Comparison of ENCODE assay signal across 8 mouse cellular contexts in genomic region chr15:3581861-3582806, GRCm38 (mm10). TPM values are rescaled to one million over a fixed set of nuclear protein-coding genes. Genes with fewer than 3 reads are reported as not detected.
A peak's percentile ranks its signal among the peaks of the same experiment; 100 is the strongest.
DNase-seq lines count a peak whose midpoint lies in the region; ATAC-seq and TF ChIP-seq lines count a peak whose summit lies in the region.

No protein-coding gene starts in this region.

- peak overlapping the region; percentile 61 for H3K4me2 ChIP-seq in heart, embryonic 11.5 days
- peak overlapping the region; percentile 65 for H3K4me2 ChIP-seq in kidney, embryonic 14.5 days (replicated peaks; ENCODE audit: low read depth, low read length)
- peak overlapping the region; percentile 72 for H3K4me2 ChIP-seq in limb, embryonic 14.5 days (replicated peaks; ENCODE audit: low read depth, low read length, severe bottlenecking)
- H3K4me2 ChIP-seq in midbrain, embryonic 15.5 days = peak overlapping the region; percentile 68
- peak overlapping the region; percentile 69 for H3K4me2 ChIP-seq in stomach, postnatal 0 days (replicated peaks; ENCODE audit: low read depth)

- peak overlapping the region; percentile 42 for H3K4me3 ChIP-seq in spleen, adult 2 months (ENCODE audit: extremely low read depth, insufficient read depth, insufficient read length)
- peak overlapping the region; percentile 80 for H3K4me3 ChIP-seq in embryonic fibroblast, embryonic 13.5 days (ENCODE audit: insufficient read depth, low read length)
- H3K4me3 ChIP-seq in heart, embryonic 11.5 days (ENCODE audit: low read depth, low read length) = peak overlapping the region; percentile 78
- peak overlapping the region; percentile 56 for H3K4me3 ChIP-seq in kidney, embryonic 14.5 days (ENCODE audit: low read length)
- peak overlapping the region; percentile 72 for H3K4me3 ChIP-seq in limb, embryonic 14.5 days (replicated peaks; ENCODE audit: low read length)
- peak overlapping the region; percentile 65 for H3K4me3 ChIP-seq in midbrain, embryonic 15.5 days
- H3K4me3 ChIP-seq in stomach, postnatal 0 days (ENCODE audit: low read depth, low read length) = peak overlapping the region; percentile 86

- TF ChIP-seq POLR2A in spleen, adult 2 months (IDR thresholded peaks at IDR 0.05; ENCODE audit: low read depth, low read length) = no peak
- peak; percentile 23; the same call in 1 of the 2 replicates for TF ChIP-seq POLR2A in embryonic fibroblast, embryonic 13.5 days (IDR thresholded peaks at IDR 0.05; ENCODE audit: low read depth, low read length)
- no peak for TF ChIP-seq POLR2A in limb, embryonic 14.5 days (IDR thresholded peaks at IDR 0.05; ENCODE audit: borderline replicate concordance, extremely low read depth, insufficient read depth, insufficient read length)

- no peaks in the 10 kb centered on the region for H3K9me3 ChIP-seq in heart, embryonic 11.5 days (replicated peaks; ENCODE audit: control insufficient read depth, low read length)
- no peaks in the 10 kb centered on the region for H3K9me3 ChIP-seq in kidney, embryonic 14.5 days (ENCODE audit: control insufficient read depth, low read length)
- H3K9me3 ChIP-seq in limb, embryonic 14.5 days (ENCODE audit: control insufficient read depth, low read length) = no peaks in the 10 kb centered on the region
- H3K9me3 ChIP-seq in midbrain, embryonic 15.5 days = no peaks in the 10 kb centered on the region
- no peaks in the 10 kb centered on the region for H3K9me3 ChIP-seq in stomach, postnatal 0 days (ENCODE audit: control insufficient read depth, low read length)

- DNase-seq in spleen, adult 2 months (ENCODE audit: low read depth in 1 of 2, low spot score in 2 of 2) = no peak
- no peak for DNase-seq in spleen, postnatal 4 days (ENCODE audit: low spot score in 2 of 2)
- DNase-seq in limb, embryonic 14.5 days (ENCODE audit: low spot score) = peak; percentile 31
- peak; percentile 65 for DNase-seq in stomach, postnatal 0 days (ENCODE audit: low spot score)

- no peak for TF ChIP-seq EP300 in stomach, postnatal 0 days (optimal IDR thresholded peaks at IDR 0.05)

- no peaks in the 10 kb centered on the region for H3K36me3 ChIP-seq in spleen, adult 2 months (ENCODE audit: control insufficient read depth, insufficient read depth, low read length)
- no peaks in the 10 kb centered on the region for H3K36me3 ChIP-seq in heart, embryonic 11.5 days (ENCODE audit: control insufficient read depth, insufficient read depth, low read length)
- no peaks in the 10 kb centered on the region for H3K36me3 ChIP-seq in kidney, embryonic 14.5 days (ENCODE audit: control insufficient read depth, insufficient read depth, low read length)
- no peaks in the 10 kb centered on the region for H3K36me3 ChIP-seq in limb, embryonic 14.5 days (ENCODE audit: control insufficient read depth, insufficient read depth, low read length)
- no peaks in the 10 kb centered on the region for H3K36me3 ChIP-seq in midbrain, embryonic 15.5 days (replicated peaks)
- H3K36me3 ChIP-seq in stomach, postnatal 0 days (ENCODE audit: control insufficient read depth, insufficient read depth, low read length) = no peaks in the 10 kb centered on the region

- WGBS in spleen, adult 2 months = 6% methylated on average over 34 of the region's 34 CpGs
- 3% methylated on average over 34 of the region's 34 CpGs for WGBS in heart, embryonic 11.5 days (ENCODE audit: insufficient replicate concordance)
- WGBS in kidney, embryonic 14.5 days = 3% methylated on average over 34 of the region's 34 CpGs
- 4% methylated on average over 34 of the region's 34 CpGs for WGBS in limb, embryonic 14.5 days
- 9% methylated on average over 34 of the region's 34 CpGs for WGBS in midbrain, embryonic 15.5 days
- WGBS in stomach, postnatal 0 days = under 1% methylated on average over 34 of the region's 34 CpGs

- peak; percentile 65 for ATAC-seq in heart, embryonic 11.5 days (replicated peaks; ENCODE audit: insufficient number of reproducible peaks, low FRiP score, low TSS enrichment)
- peak; percentile 77 for ATAC-seq in kidney, embryonic 14.5 days (ENCODE audit: low FRiP score, low TSS enrichment)
- peak; percentile 57 for ATAC-seq in limb, embryonic 14.5 days (ENCODE audit: low FRiP score, low read depth)
- peak; percentile 61 for ATAC-seq in midbrain, embryonic 15.5 days (replicated peaks)
- ATAC-seq in stomach, postnatal 0 days (ENCODE audit: low FRiP score, low TSS enrichment) = peak; percentile 55

- TF ChIP-seq CTCF in spleen, adult 2 months (IDR thresholded peaks at IDR 0.05; ENCODE audit: extremely low read depth, insufficient read depth, insufficient read length, insufficient replicate concordance) = no peak
- TF ChIP-seq CTCF in embryonic fibroblast, embryonic 13.5 days (IDR thresholded peaks at IDR 0.05; ENCODE audit: borderline replicate concordance, insufficient read depth, low read length) = no peak
- TF ChIP-seq CTCF in stomach, postnatal 0 days (IDR thresholded peaks at IDR 0.05; ENCODE audit: low read depth) = no peak

- H3K9ac ChIP-seq in heart, embryonic 11.5 days (ENCODE audit: low read depth, low read length) = peak overlapping the region; percentile 85
- peak overlapping the region; percentile 57 for H3K9ac ChIP-seq in kidney, embryonic 14.5 days (ENCODE audit: low read depth, low read length)
- H3K9ac ChIP-seq in limb, embryonic 14.5 days (ENCODE audit: low read depth, low read length, severe bottlenecking) = peak overlapping the region; percentile 76
- H3K9ac ChIP-seq in midbrain, embryonic 15.5 days = peak overlapping the region; percentile 0
- H3K9ac ChIP-seq in stomach, postnatal 0 days (ENCODE audit: low read length) = peak overlapping the region; percentile 70

- peaks cover 4% of the 10 kb centered on the region; the same call in 1 of the 2 replicates for H3K4me1 ChIP-seq in spleen, adult 2 months (ENCODE audit: control insufficient read depth, insufficient read depth, insufficient read length)
- H3K4me1 ChIP-seq in embryonic fibroblast, embryonic 13.5 days (ENCODE audit: control insufficient read depth, insufficient read depth, low read length) = peaks cover 7% of the 10 kb centered on the region
- H3K4me1 ChIP-seq in heart, embryonic 11.5 days (ENCODE audit: control insufficient read depth, insufficient read depth, low read length) = peaks cover 19% of the 10 kb centered on the region; the same call in 1 of the 2 replicates
- peaks cover 10% of the 10 kb centered on the region; the same call in 1 of the 2 replicates for H3K4me1 ChIP-seq in kidney, embryonic 14.5 days (ENCODE audit: control insufficient read depth, insufficient read depth, low read length)
- H3K4me1 ChIP-seq in limb, embryonic 14.5 days (ENCODE audit: control insufficient read depth, insufficient read depth, low read length) = peaks cover 16% of the 10 kb centered on the region
- 0 out of 2 replicates have a peak, but pooled peaks cover 6% of the 10 kb centered on the region for H3K4me1 ChIP-seq in midbrain, embryonic 15.5 days
- H3K4me1 ChIP-seq in stomach, postnatal 0 days (replicated peaks; ENCODE audit: control insufficient read depth, insufficient read depth) = peaks cover 3% of the 10 kb centered on the region; the same call in 1 of the 2 replicates

- no peak overlapping the region for H3K27ac ChIP-seq in spleen, adult 2 months (ENCODE audit: insufficient read depth, low read length)
- peak overlapping the region; percentile 55 for H3K27ac ChIP-seq in embryonic fibroblast, embryonic 13.5 days (ENCODE audit: insufficient read depth, low read length)
- H3K27ac ChIP-seq in heart, embryonic 11.5 days (ENCODE audit: low read depth, low read length) = peak overlapping the region; percentile 82
- H3K27ac ChIP-seq in kidney, embryonic 14.5 days (ENCODE audit: low read depth, low read length) = peak overlapping the region; percentile 84
- peak overlapping the region; percentile 71 for H3K27ac ChIP-seq in limb, embryonic 14.5 days (replicated peaks; ENCODE audit: low read depth, low read length)
- H3K27ac ChIP-seq in midbrain, embryonic 15.5 days = no peak overlapping the region
- peak overlapping the region; percentile 90 for H3K27ac ChIP-seq in stomach, postnatal 0 days (replicated peaks)

- peaks cover 6% of the 10 kb centered on the region for H3K27me3 ChIP-seq in spleen, adult 2 months (ENCODE audit: control insufficient read depth, insufficient read depth, low read length)
- H3K27me3 ChIP-seq in heart, embryonic 11.5 days (ENCODE audit: control insufficient read depth, insufficient read depth, low read length) = no peaks in the 10 kb centered on the region
- no peaks in the 10 kb centered on the region for H3K27me3 ChIP-seq in kidney, embryonic 14.5 days (ENCODE audit: control insufficient read depth, insufficient read depth, low read length)
- H3K27me3 ChIP-seq in limb, embryonic 14.5 days (ENCODE audit: control insufficient read depth, insufficient read depth, low read length) = no peaks in the 10 kb centered on the region
- no peaks in the 10 kb centered on the region for H3K27me3 ChIP-seq in midbrain, embryonic 15.5 days (replicated peaks)
- no peaks in the 10 kb centered on the region for H3K27me3 ChIP-seq in stomach, postnatal 0 days (ENCODE audit: control insufficient read depth, insufficient read depth, low read length)

RNA-seq across cellular contexts. Expression of gene Ghr, which starts 1.2 kb away (rescaled TPM):
- polyA plus RNA-seq in spleen, adult 2 months (2012; rRNA removed) = 1.6 and 2.0 TPM in 2 replicates
- polyA plus RNA-seq in embryonic fibroblast, embryonic 13.5 days (2011; ENCODE audit: insufficient read length, low read depth, missing spikeins) = 116 and 118 TPM in 2 replicates
- 53.8 and 56.5 TPM in 2 replicates for polyA plus RNA-seq in heart, embryonic 11.5 days (2014; fragmentation: Nextera tagmentation; extraction: Ambion mirVana)
- polyA plus RNA-seq in kidney, embryonic 14.5 days (2014; fragmentation: Nextera tagmentation; extraction: Ambion mirVana) = 49.0 and 81.9 TPM in 2 replicates
- polyA plus RNA-seq in limb, embryonic 14.5 days (2012; rRNA removed) = 46.5 and 49.7 TPM in 2 replicates
- 92.9 and 97.6 TPM in 2 replicates for polyA plus RNA-seq in limb, embryonic 14.5 days (2014; fragmentation: Nextera tagmentation; extraction: Ambion mirVana)
- 7.2 and 7.9 TPM in 2 replicates for polyA plus RNA-seq in midbrain, embryonic 15.5 days (2015; fragmentation: Nextera tagmentation; extraction: Ambion mirVana)
- polyA plus RNA-seq in stomach, postnatal 0 days (2015; fragmentation: Nextera tagmentation; extraction: Ambion mirVana) = 98.1 and 99.0 TPM in 2 replicates

Comparison
In these comparisons a context has a peak if more than half of its experiments do, and no peak if none do; other contexts are left out.
1. DNase-seq: peak in limb, embryonic 14.5 days (single experiment) and stomach, postnatal 0 days (single experiment); none in spleen, adult 2 months (0 of 2) and spleen, postnatal 4 days (0 of 2).
2. H3K27ac ChIP-seq: peak in embryonic fibroblast, embryonic 13.5 days (single experiment), heart, embryonic 11.5 days (single experiment), kidney, embryonic 14.5 days (single experiment), limb, embryonic 14.5 days (single experiment) and stomach, postnatal 0 days (single experiment); none in spleen, adult 2 months (single experiment) and midbrain, embryonic 15.5 days (single experiment).
3. H3K9ac ChIP-seq: peak in every context shown above with its lines; median percentile 85 in heart, embryonic 11.5 days; 76 in limb, embryonic 14.5 days; 70 in stomach, postnatal 0 days; 57 in kidney, embryonic 14.5 days; 0 in midbrain, embryonic 15.5 days.
4. Peak in every context shown above with its lines, with median percentiles within 50 percentile points of each other: H3K4me3 ChIP-seq, ATAC-seq and H3K4me2 ChIP-seq.